Mouse (Mus musculus) duodenum, adult 2 months (tissue): Measurements from ENCODE around the gene Esrra. TPM values are rescaled to one million over a fixed set of nuclear protein-coding genes. Genes with fewer than 3 reads are reported as not detected.

Experiments
- polyA plus RNA-seq: library from polyadenylated mRNA; depleted of rRNA; stranded (reverse); fragments of >200 nt; gene quantifications from 2 replicates; pipeline ENCODE4 v1.2.3, GENCODE M21; 2012; ENCODE audit warnings: low replicate concordance; rRNA removed

Esrra gene
- polyA plus RNA-seq: 295 and 547 TPM in 2 replicates

GRCm38 (mm10) chr19:6921647-6922567, at the start of gene Esrra:
TSS of gene Esrra (minus strand) at chr19:6921813.

GRCm38 (mm10) chr19:6942249-6942691, 20.7 kb upstream of the Esrra start, which contains the start of gene Gpr137:
TSS of gene Gpr137 (minus strand) at chr19:6942480.

GRCm38 (mm10) chr19:6941372-6942248, 20.0 kb upstream of the Esrra start, which contains the start of gene Bad:
TSS of gene Bad (plus strand) at chr19:6941861.

GRCm38 (mm10) chr19:6934195-6934977, 12.8 kb upstream of the Esrra start, which contains the start of gene Kcnk4:
TSS of gene Kcnk4 (minus strand) at chr19:6934515.

DNA sequence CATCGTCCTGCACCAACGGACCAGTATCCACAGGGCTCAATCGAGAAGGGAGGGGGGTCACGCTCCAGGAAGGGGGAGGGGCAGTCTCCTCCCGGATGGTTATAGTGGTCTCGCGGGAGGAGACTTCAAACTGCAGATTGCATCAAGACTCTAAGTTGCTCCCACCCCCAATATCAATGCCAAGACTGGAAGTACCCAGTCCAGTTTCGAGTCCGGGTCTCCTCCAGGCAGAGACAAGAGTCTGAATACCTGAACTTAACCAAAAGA, 3.6 kb upstream of the Esrra start, which contains the start of gene Catsperz:
Catsperz (minus strand) TSS at position 74 of the 267 bp plus-strand sequence.

GRCm38 (mm10) chr19:6909507-6910289, 11.9 kb downstream of the Esrra start, which contains the start of the genes Trmt112 and Prdx5:
TSS of gene Trmt112 (plus strand) at chr19:6909698.
TSS of gene Prdx5 (minus strand) at chr19:6910106.

Other genes with a start within 250 kb of the Esrra start
- gene Rps6ka4, start 81.2 kb downstream of the Esrra start, polyA plus RNA-seq: 40.3 and 55.5 TPM in 2 replicates
- gene Ccdc88b, start 63.6 kb downstream of the Esrra start, polyA plus RNA-seq: 28.0 and 29.4 TPM in 2 replicates
- 47.0 and 71.7 TPM in 2 replicates for gene Trmt112, start 12.1 kb downstream of the Esrra start, polyA plus RNA-seq
- 173 and 198 TPM in 2 replicates for gene Prdx5, start 11.7 kb downstream of the Esrra start, polyA plus RNA-seq
- not detected in 2 replicates for gene Catsperz, start 3.6 kb upstream of the Esrra start, polyA plus RNA-seq
- gene Kcnk4, start 12.7 kb upstream of the Esrra start, polyA plus RNA-seq: not detected in 2 replicates
- 87.2 and 152 TPM in 2 replicates for gene Bad, start 20.0 kb upstream of the Esrra start, polyA plus RNA-seq
- gene Gpr137, start 20.7 kb upstream of the Esrra start, polyA plus RNA-seq: 116 and 165 TPM in 2 replicates
- 114 and 131 TPM in 2 replicates for gene Ppp1r14b, start 53.2 kb upstream of the Esrra start, polyA plus RNA-seq
- 470 and 523 TPM in 2 replicates for gene Plcb3, start 54.7 kb upstream of the Esrra start, polyA plus RNA-seq
- 26.0 and 27.9 TPM in 2 replicates for gene Fkbp2, start 58.7 kb upstream of the Esrra start, polyA plus RNA-seq
- gene Vegfb, start 65.8 kb upstream of the Esrra start, polyA plus RNA-seq: 28.2 and 41.3 TPM in 2 replicates
- 35.7 and 47.7 TPM in 2 replicates for gene Dnajc4, start 70.8 kb upstream of the Esrra start, polyA plus RNA-seq
- 44.2 and 67.5 TPM in 2 replicates for gene Nudt22, start 74.3 kb upstream of the Esrra start, polyA plus RNA-seq
- 8.4 and 10.9 TPM in 2 replicates for gene Trpt1, start 74.3 kb upstream of the Esrra start, polyA plus RNA-seq
- 8.8 and 17.2 TPM in 2 replicates for gene Fermt3, start 97.7 kb upstream of the Esrra start, polyA plus RNA-seq
- gene Stip1, start 118.2 kb upstream of the Esrra start, polyA plus RNA-seq: 15.1 and 19.1 TPM in 2 replicates
- gene Macrod1, start 135.0 kb upstream of the Esrra start, polyA plus RNA-seq: 39.6 and 55.8 TPM in 2 replicates
- gene Flrt1, start 183.9 kb upstream of the Esrra start, polyA plus RNA-seq: 0.05 and 0.15 TPM in 2 replicates